Mouse (Mus musculus) small intestine, adult 2 months (tissue): ENCODE data around the gene Tubg1. TPM values are rescaled to one million over a fixed set of nuclear protein-coding genes. Genes with fewer than 3 reads are reported as not detected.

ENCODE experiments used
- H3K27ac ChIP-seq: fragments of 200-500 bp; 2 replicates; pipeline ENCODE4 v1.5.1; 2012; ENCODE audit warnings: low read depth, low read length, control low read depth, inconsistent platforms; ENCODE audit not compliant: insufficient read depth
- H3K27me3 ChIP-seq: fragments of 200-500 bp; 2 replicates; pipeline ENCODE4 v1.6.1; 2012; ENCODE audit warnings: mild to moderate bottlenecking, moderate library complexity, low read length, inconsistent platforms; ENCODE audit not compliant: control insufficient read depth, insufficient read depth
- H3K36me3 ChIP-seq: fragments of 200-500 bp; 2 replicates; pipeline ENCODE4 v1.6.1; 2012; ENCODE audit warnings: mild to moderate bottlenecking, low read length, control low read depth, inconsistent platforms; ENCODE audit not compliant: control insufficient read depth, insufficient read depth
- H3K4me1 ChIP-seq: fragments of 200-500 bp; 2 replicates; pipeline ENCODE4 v1.6.1; 2012; ENCODE audit warnings: low read length, inconsistent platforms, mixed read lengths; ENCODE audit not compliant: control insufficient read depth, insufficient read depth, insufficient read length
- H3K4me3 ChIP-seq: fragments of 200-500 bp; 2 replicates; pipeline ENCODE4 v1.5.1; 2012; ENCODE audit warnings: low read depth, mild to moderate bottlenecking, control low read depth, inconsistent platforms, low read length, moderate library complexity
- CTCF ChIP-seq: fragments of 200-500 bp; IDR thresholded peaks from 2 replicates; pipeline ENCODE4 v1.5.1; 2012; ENCODE audit warnings: low read depth, mild to moderate bottlenecking, control low read depth, inconsistent platforms, low read length, moderate library complexity, mixed read lengths; ENCODE audit not compliant: insufficient replicate concordance, insufficient read length; ENCODE audit errors: extremely low read depth
- POLR2A ChIP-seq: fragments of 200-500 bp; IDR thresholded peaks from 2 replicates; pipeline ENCODE4 v1.6.1; 2012; ENCODE audit warnings: low read depth, mild to moderate bottlenecking, control low read depth, inconsistent platforms, low read length, moderate library complexity
- WGBS: fragments of 180-500 bp; shearing (Covaris S2); methylation state at CpG from one replicate; pipeline ENCODE4 v1.1.7; 2018; 5-methylcytosine and 5-hydroxymethylcytosine counted together
- polyA plus RNA-seq: library from polyadenylated mRNA; depleted of rRNA; stranded (reverse); fragments of >200 nt; gene quantifications from 2 replicates; pipeline ENCODE4 v1.2.3, GENCODE M21; 2012

Gene Tubg1
- polyA plus RNA-seq, 1 experiment = 16.2 TPM

- Histone ChIP-seq H3K4me3 (no peak overlapping the region), H3K27ac (peak overlapping the region; percentile 26; the same call in 1 of the 2 replicates), H3K4me1 (peaks cover 25% of the 10 kb centered on the region), H3K36me3 (peaks cover 48% of the 10 kb centered on the region), H3K27me3 (no peaks in the 10 kb centered on the region)
- 52% methylated on average over 5 of the region's 5 CpGs for WGBS
- no peak for TF ChIP-seq CTCF
- TF ChIP-seq POLR2A = no peak
Observed at GRCm38 (mm10) chr11:101162301-101162700, 42.6 kb downstream of the Tubg1 start.

DNA sequence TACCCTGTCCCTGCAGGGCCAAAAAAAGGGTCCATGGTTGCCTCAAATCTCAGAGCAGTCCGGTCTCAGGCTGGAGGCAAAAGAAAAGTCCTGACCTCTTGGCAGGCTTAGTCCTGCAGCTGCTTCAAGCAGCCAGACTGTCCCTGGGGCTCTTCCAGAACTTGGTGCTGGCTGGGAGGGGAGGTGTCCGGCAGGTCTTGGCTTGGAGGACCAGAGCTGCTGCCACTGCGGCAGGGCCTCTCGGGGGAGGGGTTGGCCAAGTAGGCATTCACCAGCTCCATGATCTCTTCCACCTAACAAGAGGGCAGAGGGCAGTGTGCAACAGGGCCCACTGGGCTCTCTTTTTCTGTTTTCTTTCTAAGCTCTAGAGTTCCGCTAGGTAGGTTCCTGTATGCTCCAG lies 43.0 kb downstream of the Tubg1 start:
- peaks cover 25% of the 10 kb centered on the region for H3K4me1 ChIP-seq
- 82% methylated on average over 5 of the region's 5 CpGs for WGBS
- H3K27me3 ChIP-seq = no peaks in the 10 kb centered on the region
- TF ChIP-seq POLR2A = no peak
- TF ChIP-seq CTCF = no peak
- H3K36me3 ChIP-seq = peaks cover 53% of the 10 kb centered on the region
- no peak overlapping the region for H3K4me3 ChIP-seq
- H3K27ac ChIP-seq = peak overlapping the region; percentile 19; the same call in 1 of the 2 replicates

DNA sequence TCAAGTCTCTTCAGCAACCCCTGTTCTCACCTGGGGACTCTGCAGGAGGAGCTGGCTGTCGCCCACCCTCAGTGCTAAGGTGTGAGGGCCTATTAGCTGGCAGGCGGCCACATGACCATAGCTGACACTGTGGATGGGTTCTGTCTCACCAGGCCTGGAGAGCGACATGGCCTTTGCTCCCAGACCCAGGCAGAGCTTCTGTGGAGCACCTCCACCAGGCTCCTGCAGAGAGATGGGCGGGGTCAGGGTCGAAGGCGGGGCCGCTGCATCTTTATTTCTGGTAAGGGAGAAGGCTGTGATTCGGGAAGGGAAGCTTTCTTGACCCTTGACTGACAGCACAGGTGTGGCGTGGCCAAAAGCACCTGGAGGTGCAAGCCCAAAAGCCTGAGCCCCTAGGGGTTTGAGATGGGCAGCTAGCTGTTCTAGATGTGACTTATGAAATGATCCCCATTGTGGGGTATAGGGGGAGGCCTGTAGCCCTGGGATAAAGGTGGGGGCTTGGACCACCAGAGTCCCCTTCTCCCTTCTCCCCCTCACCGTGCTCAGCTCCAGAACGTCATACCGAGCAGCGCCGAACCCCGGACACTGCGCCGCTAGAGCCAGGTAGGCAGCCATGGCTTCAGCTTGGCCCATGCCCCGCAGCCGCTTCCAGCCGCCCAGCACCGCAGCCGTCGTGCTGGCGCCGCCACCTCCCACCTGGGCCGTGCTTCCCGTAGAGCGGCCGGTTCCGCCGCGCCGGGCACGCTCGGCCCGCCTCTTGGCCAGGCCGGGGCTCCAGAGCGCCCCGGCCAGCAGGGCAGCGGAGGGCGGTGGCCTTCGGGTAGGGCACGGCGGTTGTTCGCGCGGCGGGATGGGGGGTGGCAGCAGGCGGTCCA lies 44.0 kb downstream of the Tubg1 start:
- Histone ChIP-seq H3K27me3 (no peaks in the 10 kb centered on the region), H3K4me3 (no peak overlapping the region), H3K27ac (0 out of 2 replicates have a peak overlapping the region, but pooled peaks have one; percentile 25), H3K4me1 (peaks cover 29% of the 10 kb centered on the region), H3K36me3 (peaks cover 59% of the 10 kb centered on the region)
- WGBS = 77% methylated on average over 49 of the region's 49 CpGs
- TF ChIP-seq POLR2A (no peak), CTCF (no peak)

DNA sequence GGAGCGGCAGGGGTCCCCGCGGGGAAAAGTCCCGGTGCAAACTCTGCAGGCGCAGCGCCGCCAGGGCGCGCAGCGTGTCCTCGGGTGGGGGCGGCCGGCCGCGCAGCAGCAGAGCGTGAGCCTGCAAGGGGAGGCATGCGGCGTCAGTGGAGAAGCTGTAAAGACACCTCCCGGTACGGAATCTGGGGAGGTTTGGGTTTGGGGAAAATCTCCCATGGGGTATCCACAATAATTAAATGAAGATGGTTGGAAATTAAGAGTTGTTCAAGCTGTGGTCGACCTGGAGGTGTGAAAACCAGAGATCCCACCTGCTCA lies 44.6 kb downstream of the Tubg1 start:
- H3K36me3 ChIP-seq = peaks cover 59% of the 10 kb centered on the region
- H3K27me3 ChIP-seq = no peaks in the 10 kb centered on the region
- H3K4me1 ChIP-seq = peaks cover 30% of the 10 kb centered on the region
- no peak for TF ChIP-seq CTCF
- no peak for TF ChIP-seq POLR2A
- no peak overlapping the region for H3K27ac ChIP-seq
- H3K4me3 ChIP-seq = no peak overlapping the region
- 83% methylated on average over 21 of the region's 21 CpGs for WGBS

- peaks cover 59% of the 10 kb centered on the region for H3K36me3 ChIP-seq
- WGBS = 73% methylated on average over 35 of the region's 35 CpGs
- H3K4me3 ChIP-seq = no peak overlapping the region
- TF ChIP-seq POLR2A (no peak), CTCF (no peak)
- H3K4me1 ChIP-seq = peaks cover 30% of the 10 kb centered on the region
- no peaks in the 10 kb centered on the region for H3K27me3 ChIP-seq
- H3K27ac ChIP-seq = no peak overlapping the region
Observed at GRCm38 (mm10) chr11:101164677-101165580, 45.2 kb downstream of the Tubg1 start.

GRCm38 (mm10) chr11:101166357-101166756 lies 46.6 kb downstream of the Tubg1 start:
- TF ChIP-seq POLR2A (no peak), CTCF (no peak)
- Histone ChIP-seq H3K27ac (no peak overlapping the region), H3K4me1 (peaks cover 28% of the 10 kb centered on the region), H3K36me3 (peaks cover 57% of the 10 kb centered on the region), H3K4me3 (no peak overlapping the region), H3K27me3 (no peaks in the 10 kb centered on the region)
- WGBS = 89% methylated on average over 14 of the region's 14 CpGs

DNA sequence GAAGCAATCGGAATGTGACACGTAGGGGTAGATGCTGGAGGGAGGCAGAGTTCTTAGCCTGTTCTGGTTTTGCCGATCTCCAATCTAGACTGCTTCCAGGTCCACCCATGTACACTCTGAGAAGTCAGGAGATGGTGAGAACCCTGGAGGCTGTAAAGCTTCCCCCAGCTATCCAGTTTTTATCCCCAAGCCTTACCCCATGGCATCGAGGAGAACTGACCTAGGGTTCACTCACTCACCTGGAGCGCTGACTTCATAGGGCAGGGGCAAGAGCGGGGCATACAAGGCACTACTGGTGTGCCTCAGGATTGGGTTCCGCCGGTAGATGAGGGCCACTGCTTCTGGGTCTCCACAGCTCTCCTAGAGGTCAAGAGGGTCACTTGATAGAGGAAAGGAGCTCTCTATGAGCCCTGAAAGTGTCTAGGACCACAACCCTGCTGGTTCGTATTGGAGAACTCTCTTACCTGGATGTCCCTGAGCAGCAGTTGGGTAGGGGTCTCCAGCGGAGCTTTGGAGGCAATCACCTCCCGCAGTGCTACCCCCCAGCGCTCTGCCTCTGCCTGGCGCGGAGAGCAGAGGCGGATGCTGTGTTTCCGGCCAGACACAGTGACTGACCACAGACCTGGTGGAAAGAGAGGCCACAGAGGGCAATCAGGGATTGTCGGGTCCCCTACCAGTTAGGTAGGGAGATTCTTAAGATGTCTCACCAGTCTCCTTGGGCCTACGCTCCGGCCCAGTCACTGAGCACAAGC lies 47.6 kb downstream of the Tubg1 start:
- no peak for TF ChIP-seq POLR2A
- TF ChIP-seq CTCF = no peak
- Histone ChIP-seq H3K27me3 (no peaks in the 10 kb centered on the region), H3K4me1 (peaks cover 24% of the 10 kb centered on the region), H3K27ac (no peak overlapping the region), H3K4me3 (no peak overlapping the region), H3K36me3 (peaks cover 49% of the 10 kb centered on the region)
- WGBS = 85% methylated on average over 19 of the region's 19 CpGs
